ENCODE assay signal across 9 mouse cellular contexts in genomic region chr13:60084975-60085374, GRCm38 (mm10).
A peak's percentile ranks its signal among the peaks of the same experiment; 100 is the strongest.
DNase-seq lines count a peak whose midpoint lies in the region; ATAC-seq and TF ChIP-seq lines count a peak whose summit lies in the region.
"Had no signal": no experiment of that assay in that cellular context is flagged by ENCODE, and none has a peak within 500 bp of the region (broad histone marks: within the 10 kb centered on the region; RNA-seq: fewer than 3 reads in every experiment).

No protein-coding gene starts in this region.

- H3K9ac ChIP-seq in kidney, postnatal 0 days (ENCODE audit: low read depth, low read length), result 0 out of 2 replicates have a peak overlapping the region, but pooled peaks have one; percentile 23
- no peak overlapping the region for H3K9ac ChIP-seq in embryonic facial prominence, embryonic 13.5 days
- H3K9ac ChIP-seq in hindbrain, embryonic 12.5 days, result no peak overlapping the region
- H3K9ac ChIP-seq in midbrain, embryonic 12.5 days (replicated peaks), result no peak overlapping the region; the same call in 1 of the 2 replicates
- H3K9ac ChIP-seq: liver, embryonic 15.5 days had no signal

- H3K4me2 ChIP-seq in kidney, postnatal 0 days (ENCODE audit: low read length), result no peak overlapping the region
- H3K4me2 ChIP-seq in embryonic facial prominence, embryonic 13.5 days, result 0 out of 2 replicates have a peak overlapping the region, but pooled peaks have one; percentile 29
- H3K4me2 ChIP-seq in hindbrain, embryonic 12.5 days (replicated peaks), result peak overlapping the region; percentile 42
- H3K4me2 ChIP-seq in midbrain, embryonic 12.5 days (replicated peaks), result peak overlapping the region; percentile 39
- H3K4me2 ChIP-seq: liver, embryonic 15.5 days had no signal

- TF ChIP-seq CTCF in kidney, postnatal 0 days (IDR thresholded peaks at IDR 0.05; ENCODE audit: low read depth), result no peak

- WGBS in kidney, postnatal 0 days, result 26% methylated on average over 12 of the region's 12 CpGs
- WGBS in embryonic facial prominence, embryonic 13.5 days, result 17% methylated on average over 12 of the region's 12 CpGs
- 8% methylated on average over 12 of the region's 12 CpGs for WGBS in hindbrain, embryonic 12.5 days
- WGBS in midbrain, embryonic 12.5 days, result 10% methylated on average over 12 of the region's 12 CpGs

- no peaks in the 10 kb centered on the region for H3K36me3 ChIP-seq in kidney, postnatal 0 days (ENCODE audit: insufficient read depth, low read length)
- no peaks in the 10 kb centered on the region for H3K36me3 ChIP-seq in embryonic facial prominence, embryonic 13.5 days
- H3K36me3 ChIP-seq in hindbrain, embryonic 12.5 days, result no peaks in the 10 kb centered on the region
- H3K36me3 ChIP-seq in midbrain, embryonic 12.5 days, result no peaks in the 10 kb centered on the region
- H3K36me3 ChIP-seq: liver, embryonic 15.5 days had no signal

- no peak for ATAC-seq in kidney, postnatal 0 days (replicated peaks; ENCODE audit: low FRiP score, low read depth)
- ATAC-seq in embryonic facial prominence, embryonic 13.5 days (ENCODE audit: insufficient number of reproducible peaks, insufficient read depth, low FRiP score, low TSS enrichment, low read depth), result no peak
- ATAC-seq in hindbrain, embryonic 12.5 days (ENCODE audit: low FRiP score), result peak; percentile 66; the same call in 1 of the 2 replicates
- ATAC-seq in midbrain, embryonic 12.5 days (ENCODE audit: low FRiP score, low read depth), result peak; percentile 91
- ATAC-seq in megakaryocyte progenitor cell, adult 5-6 weeks (replicated peaks; ENCODE audit: poor library complexity), result no peak

- no peak overlapping the region for H3K27ac ChIP-seq in kidney, postnatal 0 days
- H3K27ac ChIP-seq in embryonic facial prominence, embryonic 13.5 days, result no peak overlapping the region
- H3K27ac ChIP-seq in hindbrain, embryonic 12.5 days, result no peak overlapping the region
- H3K27ac ChIP-seq in midbrain, embryonic 12.5 days (replicated peaks), result no peak overlapping the region
- H3K27ac ChIP-seq: liver, embryonic 15.5 days had no signal

- H3K4me3 ChIP-seq in kidney, postnatal 0 days (replicated peaks; ENCODE audit: low read depth, low read length), result no peak overlapping the region
- no peak overlapping the region for H3K4me3 ChIP-seq in embryonic facial prominence, embryonic 13.5 days
- H3K4me3 ChIP-seq in hindbrain, embryonic 12.5 days, result no peak overlapping the region
- no peak overlapping the region for H3K4me3 ChIP-seq in midbrain, embryonic 12.5 days
- H3K4me3 ChIP-seq: liver, embryonic 15.5 days had no signal

- H3K27me3 ChIP-seq in kidney, postnatal 0 days (ENCODE audit: insufficient read depth, low read length), result no peaks in the 10 kb centered on the region
- no peaks in the 10 kb centered on the region for H3K27me3 ChIP-seq in embryonic facial prominence, embryonic 13.5 days
- H3K27me3 ChIP-seq in hindbrain, embryonic 12.5 days, result peaks cover 6% of the 10 kb centered on the region
- H3K27me3 ChIP-seq in midbrain, embryonic 12.5 days, result peaks cover 15% of the 10 kb centered on the region
- H3K27me3 ChIP-seq: liver, embryonic 15.5 days had no signal

- no peaks in the 10 kb centered on the region for H3K9me3 ChIP-seq in kidney, postnatal 0 days (replicated peaks; ENCODE audit: low read length)
- H3K9me3 ChIP-seq in embryonic facial prominence, embryonic 13.5 days, result no peaks in the 10 kb centered on the region; the same call in 1 of the 2 replicates
- H3K9me3 ChIP-seq in hindbrain, embryonic 12.5 days (replicated peaks), result no peaks in the 10 kb centered on the region
- H3K9me3 ChIP-seq in midbrain, embryonic 12.5 days, result 0 out of 2 replicates have a peak, but pooled peaks cover 2% of the 10 kb centered on the region
- H3K9me3 ChIP-seq: liver, embryonic 15.5 days had no signal

- peak; percentile 47 for DNase-seq in kidney, postnatal 0 days (ENCODE audit: low spot score)
- DNase-seq in kidney, adult 8-10 months, result no peak
- no peak for DNase-seq in B cell, adult 2 months
- DNase-seq in thymus, postnatal 10 days (ENCODE audit: low spot score in 2 of 2), result no peak

- H3K4me1 ChIP-seq in kidney, postnatal 0 days (replicated peaks; ENCODE audit: insufficient read depth, low read length), result no peaks in the 10 kb centered on the region
- peaks cover 20% of the 10 kb centered on the region for H3K4me1 ChIP-seq in embryonic facial prominence, embryonic 13.5 days
- H3K4me1 ChIP-seq in hindbrain, embryonic 12.5 days, result peaks cover 10% of the 10 kb centered on the region
- peaks cover 16% of the 10 kb centered on the region for H3K4me1 ChIP-seq in midbrain, embryonic 12.5 days
- H3K4me1 ChIP-seq: liver, embryonic 15.5 days had no signal

Comparison
In these comparisons a context has a peak if more than half of its experiments do, and no peak if none do; other contexts are left out.
1. ATAC-seq: peak in hindbrain, embryonic 12.5 days (single experiment) and midbrain, embryonic 12.5 days (single experiment); none in kidney, postnatal 0 days (single experiment), embryonic facial prominence, embryonic 13.5 days (single experiment) and megakaryocyte progenitor cell, adult 5-6 weeks (single experiment).